Mouse (Mus musculus): ENCODE data around the gene Tdp2. TPM values are rescaled to one million over a fixed set of nuclear protein-coding genes. Genes with fewer than 3 reads are reported as not detected.

Tdp2 gene
- 1 to 10 TPM; 6.0 to 9.0 TPM for total RNA-seq (2021)
- long read RNA-seq, experiment 1, transcript Tdp2-201 (7 exons, 1,957 nt): major isoform, 6 of 7 reads
- long read RNA-seq, experiment 1, partial matches to known transcripts: 0 of 7 reads
- long read RNA-seq, experiment 1, other reads (novel, unspliced or antisense): 1 of 7 reads
- long read RNA-seq, experiment 2, transcript Tdp2-201 (7 exons, 1,957 nt): major isoform, 14 of 14 reads
- long read RNA-seq, experiment 2, partial matches to known transcripts: 0 of 14 reads
- long read RNA-seq, experiment 2, other reads (novel, unspliced or antisense): 0 of 14 reads

DNA sequence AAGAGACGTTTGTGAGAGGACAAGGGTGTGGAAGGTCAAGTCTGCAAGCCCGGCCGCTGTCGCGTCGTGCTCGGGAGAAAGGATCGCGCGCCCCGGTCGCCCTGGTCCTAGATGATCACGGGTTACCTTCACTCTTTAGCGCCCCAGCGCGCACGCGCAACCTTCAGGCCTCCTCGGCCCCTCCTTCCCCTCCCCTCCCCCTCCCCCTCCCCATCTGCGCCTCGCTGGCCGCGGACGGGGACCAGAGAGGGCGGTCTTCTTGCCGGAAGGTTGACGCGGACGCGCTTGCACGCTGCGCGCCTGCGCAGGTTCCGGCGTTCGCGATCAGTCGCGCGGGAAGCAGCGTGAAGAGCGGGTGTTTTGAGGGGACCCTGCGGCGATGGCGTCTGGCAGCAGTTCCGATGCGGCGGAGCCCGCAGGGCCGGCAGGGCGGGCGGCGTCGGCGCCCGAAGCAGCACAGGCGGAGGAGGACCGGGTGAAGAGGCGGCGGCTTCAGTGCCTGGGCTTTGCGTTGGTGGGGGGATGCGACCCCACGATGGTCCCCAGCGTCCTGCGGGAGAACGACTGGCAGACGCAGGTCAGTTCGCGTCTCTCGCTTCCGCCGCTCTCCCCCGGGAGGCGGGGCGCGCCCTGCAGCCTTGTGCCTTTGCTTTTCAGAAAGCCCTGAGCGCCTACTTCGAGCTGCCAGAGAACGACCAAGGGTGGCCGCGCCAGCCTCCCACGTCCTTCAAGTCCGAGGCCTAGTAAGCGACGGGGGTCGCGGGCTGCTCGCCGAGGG is at the start of gene Tdp2, which contains the start of gene Acot13:
Gene Tdp2, plus strand, starts transcription at position 327 of the 778 bp plus-strand sequence.
Gene Acot13, minus strand, starts transcription at position 188 of the 778 bp plus-strand sequence.
- intact Hi-C loops (cut with DNase I): no loop called here
- DNase-seq: peak; percentile 90 to 93

DNA sequence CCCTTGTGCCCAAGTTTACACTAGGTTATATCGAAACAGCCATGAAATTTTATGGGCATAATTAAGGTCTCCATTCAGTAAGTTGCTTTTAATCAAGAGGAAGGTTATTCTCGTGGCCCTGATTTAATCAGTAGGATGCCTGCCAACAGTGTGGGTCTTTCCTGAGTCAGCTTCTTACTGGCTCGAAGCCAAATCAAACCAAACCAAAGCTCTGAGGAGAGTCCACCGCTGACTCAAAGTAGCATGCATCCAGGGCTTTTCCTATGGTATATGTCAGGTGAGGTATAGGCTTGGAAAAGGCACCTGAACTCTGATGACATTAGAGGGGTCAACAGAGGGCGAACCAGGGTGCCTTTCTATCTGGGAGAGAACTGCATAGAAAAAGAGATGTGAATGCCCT is 49.6 kb upstream of the Tdp2 start:
- intact Hi-C loops (cut with DNase I): no loop called here
- DNase-seq: no peak

DNA sequence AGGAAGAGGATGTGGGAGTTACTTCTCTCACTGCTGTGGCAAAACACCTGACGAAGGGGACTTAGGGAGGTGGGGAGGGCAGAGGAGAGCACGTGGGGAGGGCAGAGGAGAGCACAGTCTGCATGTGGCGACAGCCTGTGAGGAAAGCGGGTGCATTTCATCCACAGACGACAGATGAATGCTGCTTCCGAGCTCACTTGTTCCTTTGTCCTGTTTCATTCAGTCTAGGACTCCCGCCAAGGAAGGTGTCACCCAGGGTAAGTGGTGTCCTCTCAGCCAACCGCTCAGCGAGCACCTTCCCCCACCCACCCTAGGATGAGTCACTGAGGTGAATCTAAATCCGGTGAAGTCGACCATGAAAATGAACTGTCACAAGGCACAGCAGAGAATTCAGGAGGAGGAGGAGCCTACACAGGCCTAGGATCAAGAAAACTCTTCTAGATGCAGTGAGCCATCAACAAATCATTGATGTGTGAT is 45.4 kb upstream of the Tdp2 start:
- intact Hi-C loops (cut with DNase I): no loop called here
- DNase-seq: no peak

DNA sequence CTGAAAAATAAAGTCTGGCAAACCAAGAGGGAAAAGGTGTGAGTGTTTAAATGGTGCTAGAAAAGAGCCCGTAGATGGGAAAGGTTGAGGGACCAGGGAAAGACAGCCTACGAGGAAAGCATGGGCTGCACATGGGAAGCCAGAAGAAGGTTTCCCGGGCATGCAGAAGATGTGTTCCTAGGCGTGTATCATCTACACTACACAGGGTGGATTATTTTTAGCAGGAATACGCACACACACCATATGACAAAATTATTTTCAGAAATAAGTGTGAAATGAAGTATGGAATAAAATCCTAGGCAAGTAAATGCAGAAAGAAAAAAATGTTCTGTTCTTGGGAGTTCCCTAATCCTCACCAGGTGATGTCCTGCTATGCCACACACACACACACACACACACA is 44.0 kb upstream of the Tdp2 start:
- intact Hi-C loops (cut with DNase I): no loop called here

DNA sequence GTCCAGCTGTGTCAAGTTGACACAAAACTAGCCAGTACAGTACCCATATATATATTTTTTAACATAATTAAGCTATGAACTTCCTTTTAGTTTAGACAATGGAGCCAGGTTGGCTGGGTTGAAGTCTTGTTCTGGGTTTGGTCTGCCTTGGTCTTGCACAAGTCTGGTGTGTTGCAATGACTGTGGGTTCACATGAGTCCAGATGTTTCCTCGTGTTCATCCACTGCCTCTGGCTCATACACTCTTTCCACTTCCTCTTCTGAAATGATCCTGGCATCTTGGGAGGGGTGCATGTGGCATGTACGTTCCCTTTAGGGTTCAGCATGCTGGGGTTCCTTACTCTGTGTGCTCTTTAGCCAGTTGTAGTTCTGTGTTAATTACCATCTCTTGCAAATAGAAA is 40.1 kb upstream of the Tdp2 start:
- DNase-seq: peak in 1 of 2 experiments; percentile 15
- intact Hi-C loops (cut with DNase I): no loop called here

More for the DNA sequence above, 44.0 kb upstream of the Tdp2 start:
- no peak for DNase-seq

DNA sequence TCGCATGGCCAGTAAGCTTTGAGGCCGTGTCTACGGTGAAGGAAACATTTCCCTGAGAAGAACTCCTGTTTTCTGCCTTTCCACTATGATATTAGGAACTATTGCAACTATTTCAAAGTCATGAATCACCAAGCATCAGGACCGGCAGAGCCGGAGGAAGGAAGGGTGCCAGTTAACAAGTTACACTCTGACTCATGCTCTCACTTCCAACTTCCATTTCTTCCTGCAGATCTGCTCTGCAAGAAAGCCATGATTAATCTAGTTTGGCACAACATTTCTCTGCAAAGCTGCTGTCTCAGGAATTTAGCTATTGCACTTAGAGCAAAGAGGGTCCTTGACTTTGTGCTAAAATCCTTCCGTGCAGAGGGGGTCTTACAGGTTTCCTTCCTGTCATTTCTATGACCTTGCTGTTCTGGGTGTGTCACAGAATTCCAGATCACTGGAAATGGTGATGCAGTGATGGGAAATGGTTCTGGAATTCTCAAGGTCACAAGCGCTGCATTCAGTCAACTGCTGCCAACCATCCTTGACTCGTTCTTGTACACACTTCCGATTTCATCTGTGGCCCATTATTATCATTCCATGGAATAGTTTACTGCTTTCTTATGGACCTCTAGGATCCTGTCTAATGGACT is 39.0 kb upstream of the Tdp2 start:
- DNase-seq: no peak
- intact Hi-C loops (cut with DNase I): no loop called here

DNA sequence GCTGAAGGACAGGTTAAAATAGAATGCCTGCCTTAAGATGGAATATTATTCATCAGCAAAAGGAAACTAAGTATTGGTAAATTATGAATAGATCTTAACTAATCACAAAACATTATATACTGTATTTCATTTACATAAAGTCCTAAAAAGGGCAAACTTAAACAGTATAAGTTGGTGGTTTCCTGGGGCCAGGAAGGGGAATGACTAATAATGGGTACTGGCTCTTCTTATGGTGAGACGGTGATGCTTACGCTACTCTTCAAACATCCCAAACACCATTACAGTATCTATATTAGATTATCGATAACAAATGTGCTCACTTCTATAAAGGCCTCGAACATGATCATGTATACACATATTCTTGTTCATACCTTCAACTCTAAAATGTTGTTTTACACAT is 32.8 kb upstream of the Tdp2 start:
- no peak for DNase-seq
- intact Hi-C loops (cut with DNase I): no loop called here

DNA sequence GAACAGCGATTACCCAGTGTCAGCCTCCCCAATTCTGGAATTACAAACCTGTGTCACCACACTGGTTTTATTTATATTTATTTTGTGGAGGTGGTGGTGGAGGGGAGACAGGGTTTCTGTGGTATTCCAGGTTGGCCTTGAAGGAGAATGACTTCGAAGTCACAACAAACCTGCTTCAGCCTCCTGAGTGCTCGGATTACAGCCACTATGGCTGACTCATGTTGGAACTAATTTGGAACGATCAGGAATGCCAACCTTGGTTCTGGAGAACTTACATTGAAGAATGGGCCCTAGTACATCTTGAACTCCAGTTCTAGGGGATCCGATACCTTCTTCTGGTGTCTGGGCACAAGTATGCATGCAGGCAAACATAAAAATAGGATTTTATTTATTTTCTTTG is 32.1 kb upstream of the Tdp2 start:
- intact Hi-C loops (cut with DNase I): no loop called here
- DNase-seq: no peak

DNA sequence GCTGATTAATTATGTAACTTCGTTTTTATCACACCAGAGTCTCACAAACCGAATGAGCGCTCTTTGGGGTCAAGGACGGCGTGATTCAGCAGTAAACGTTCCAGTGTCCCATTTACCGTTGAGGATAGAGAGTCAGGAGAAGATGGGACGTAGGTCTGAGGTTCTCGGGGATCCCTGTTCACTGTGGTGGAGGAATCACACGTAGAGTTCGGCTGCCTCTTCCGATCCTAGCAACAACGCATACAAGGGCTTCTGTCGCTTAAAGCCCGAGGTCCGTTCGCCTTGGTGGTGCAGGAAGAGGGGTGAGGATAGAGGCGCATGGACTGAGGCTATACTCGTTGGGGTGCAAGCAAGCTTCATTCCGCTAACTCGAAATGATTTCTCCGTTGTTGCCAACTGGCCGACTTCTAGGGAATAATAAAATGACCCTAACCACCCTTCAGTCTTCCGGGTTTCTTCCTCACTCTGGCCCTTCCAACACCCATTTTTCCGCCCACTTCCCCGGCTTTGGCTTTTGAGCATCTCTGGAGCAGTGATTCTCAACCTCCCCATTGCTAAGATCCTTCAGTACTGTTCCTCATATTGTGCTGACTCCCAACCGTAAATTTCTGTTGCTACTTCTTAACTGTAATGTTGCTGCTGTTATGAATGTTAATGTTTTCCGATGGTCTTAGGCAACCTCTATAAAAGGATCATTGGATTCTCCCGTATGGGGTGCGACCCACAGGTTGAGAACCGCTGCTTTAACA is 31.4 kb upstream of the Tdp2 start:
- peak; percentile 23 to 56 for DNase-seq
- intact Hi-C loops (cut with DNase I): loop anchor here (5.0 kb wide), 1 partner anchor 38 kb away; the partner anchor contains the start of gene Gmnn

DNA sequence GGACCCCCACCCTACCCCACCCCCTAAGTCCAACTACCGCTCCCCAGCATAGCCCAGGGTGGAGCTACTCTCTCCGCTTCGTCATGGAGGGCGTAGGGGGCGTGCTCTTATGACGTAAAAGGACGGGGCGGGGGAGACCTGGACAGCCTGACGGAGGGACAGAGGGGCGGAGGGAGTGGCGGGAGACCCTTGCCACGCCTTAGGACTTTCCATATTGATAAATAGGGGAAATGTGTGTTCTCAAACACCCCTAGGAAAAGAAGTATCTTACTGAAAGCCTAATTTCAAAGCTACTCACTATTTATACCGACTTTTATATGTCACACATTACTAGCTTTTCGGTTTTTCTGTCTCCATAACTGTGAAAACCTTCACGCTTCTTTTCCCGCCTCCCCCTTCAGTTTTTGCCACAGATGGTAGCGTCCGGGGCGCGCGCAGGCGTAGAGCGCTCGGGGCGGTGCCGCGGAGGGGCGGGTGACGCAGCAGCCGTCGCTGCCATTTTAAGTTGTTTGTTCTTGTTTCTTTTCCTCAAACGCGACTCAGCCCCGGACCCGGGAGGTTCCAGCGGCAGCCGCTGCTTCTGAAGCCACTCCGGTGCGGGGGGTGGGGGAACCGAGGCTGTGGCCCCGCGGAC is 30.7 kb upstream of the Tdp2 start:
- intact Hi-C loops (cut with DNase I): loop anchor here (5.0 kb wide), 1 partner anchor 38 kb away; the partner anchor contains the start of gene Gmnn
- DNase-seq: peak; percentile 93 to 96

DNA sequence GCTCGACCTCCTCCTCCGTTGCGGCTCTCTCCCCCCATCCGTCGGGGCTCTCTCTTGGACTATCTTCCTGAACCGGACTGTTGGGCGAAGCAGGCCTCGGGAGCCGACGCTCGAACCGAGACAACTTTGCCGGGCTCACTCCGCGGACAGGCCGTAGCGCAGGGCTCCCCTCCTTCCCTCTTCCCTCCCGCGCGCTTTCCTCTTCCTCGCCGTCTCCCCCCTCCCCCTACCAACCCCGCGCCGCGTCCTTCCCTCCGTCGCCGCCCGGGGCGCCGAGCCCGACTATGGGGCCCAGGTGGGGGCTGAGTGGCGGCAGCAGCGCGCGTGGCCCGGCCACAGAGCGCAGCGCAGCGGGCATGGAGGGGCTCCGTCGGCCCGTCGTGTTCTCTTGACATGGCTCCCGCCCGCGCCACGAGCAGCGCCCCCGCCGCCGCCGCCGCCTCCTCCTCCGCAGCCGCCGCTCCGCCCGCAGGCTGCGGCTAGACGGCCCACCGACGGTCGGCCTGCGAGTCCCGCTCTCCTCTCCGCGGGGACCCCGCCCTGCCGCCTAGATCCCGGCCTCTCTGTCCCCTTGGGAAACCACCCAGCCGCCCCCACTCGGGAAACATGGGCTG is 30.1 kb upstream of the Tdp2 start, which contains the start of gene BC005537:
Gene BC005537, plus strand, starts transcription at position 350 of the 614 bp plus-strand sequence.
- intact Hi-C loops (cut with DNase I): loop anchor here (5.0 kb wide), 1 partner anchor 39 kb away; the partner anchor contains the start of gene Gmnn
- peak in 1 of 2 experiments; percentile 23 for DNase-seq

DNA sequence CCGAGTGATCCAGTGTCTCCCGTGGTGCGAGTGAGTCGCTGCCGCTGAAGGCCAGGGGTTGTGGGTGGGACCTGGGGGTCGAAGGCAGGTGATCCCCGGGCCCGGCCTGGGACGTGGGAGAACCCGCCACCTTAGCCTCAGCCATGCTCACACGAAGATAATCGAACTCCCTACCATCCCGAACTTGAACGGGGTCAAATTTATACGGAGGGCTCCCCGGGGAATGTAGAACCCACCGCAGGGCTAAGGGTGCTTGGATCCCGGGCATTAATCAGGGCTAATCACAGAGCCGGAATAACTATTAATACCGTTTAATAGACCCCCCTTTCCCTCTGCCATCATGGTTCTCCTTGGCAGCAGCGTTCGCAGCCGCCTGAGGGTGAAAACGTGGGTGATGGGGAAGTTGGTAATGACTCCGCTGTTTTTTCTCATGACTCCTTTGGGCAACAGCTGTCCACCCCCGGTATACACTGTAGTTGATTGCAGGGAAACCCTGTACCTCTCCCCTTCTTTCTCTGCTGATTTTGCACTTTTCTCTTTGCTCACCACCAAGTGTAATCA is 29.3 kb upstream of the Tdp2 start:
- intact Hi-C loops (cut with DNase I): loop anchor here (5.0 kb wide), 1 partner anchor 40 kb away; the partner anchor contains the start of gene Gmnn
- peak in 1 of 2 experiments; percentile 24 for DNase-seq

DNA sequence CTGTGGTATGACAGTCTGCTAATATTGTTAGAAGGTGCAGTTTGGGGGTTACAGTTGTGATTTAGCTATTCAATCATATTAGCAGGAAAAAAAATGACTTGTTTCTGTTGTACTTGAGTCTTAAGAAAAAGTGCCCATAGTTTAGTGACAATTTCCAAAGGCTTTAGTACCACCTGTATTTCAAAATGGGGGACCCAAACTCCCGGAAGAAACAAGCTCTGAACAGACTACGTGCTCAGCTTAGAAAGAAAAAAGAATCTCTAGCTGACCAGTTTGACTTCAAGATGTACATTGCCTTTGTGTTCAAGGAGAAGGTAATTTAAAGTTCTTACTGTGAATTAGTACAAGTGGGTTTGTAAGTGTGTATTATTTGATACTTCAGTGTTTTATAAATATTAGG is 28.3 kb upstream of the Tdp2 start:
- intact Hi-C loops (cut with DNase I): loop anchor here (5.0 kb wide), 1 partner anchor 41 kb away; the partner anchor contains the start of gene Gmnn
- DNase-seq: no peak

DNA sequence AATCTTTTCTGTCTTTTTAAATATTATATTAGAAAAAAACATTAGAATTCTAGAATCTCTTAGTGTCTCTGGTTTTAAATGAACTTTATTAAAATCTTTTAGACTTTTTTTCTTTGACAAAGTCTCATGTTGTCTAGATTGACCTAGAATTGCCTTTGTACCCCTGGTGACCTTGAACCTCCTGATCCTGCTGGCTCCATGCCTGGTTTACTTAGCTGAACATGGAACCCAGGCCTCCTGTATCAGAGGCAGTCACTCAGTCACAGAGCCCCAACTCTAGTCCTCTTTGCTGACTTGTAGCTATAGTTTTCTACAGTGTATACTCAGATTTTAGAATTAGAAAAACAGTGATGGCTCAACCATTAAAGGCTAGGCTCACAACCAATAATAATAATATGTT is 25.4 kb upstream of the Tdp2 start:
- intact Hi-C loops (cut with DNase I): no loop called here
- DNase-seq: no peak

DNA sequence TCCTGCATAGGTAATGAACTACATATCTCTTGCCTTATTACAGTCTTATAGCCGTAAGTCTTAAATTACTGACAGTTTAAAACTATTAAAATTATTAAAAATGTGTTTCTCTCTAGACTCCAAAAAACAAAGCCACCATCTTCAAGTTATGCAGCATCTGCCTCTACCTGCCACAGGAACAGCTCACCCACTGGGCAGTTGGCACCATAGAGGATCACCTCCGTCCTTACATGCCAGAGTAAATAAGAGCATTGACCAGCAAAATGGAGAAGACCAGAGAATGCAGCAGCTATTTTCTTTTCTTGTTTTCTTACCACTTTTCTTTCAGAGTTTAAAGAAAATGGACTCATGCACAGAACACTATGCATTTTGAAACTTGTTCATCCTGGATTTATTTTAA is 19.0 kb upstream of the Tdp2 start:
- intact Hi-C loops (cut with DNase I): no loop called here
- DNase-seq: no peak

DNA sequence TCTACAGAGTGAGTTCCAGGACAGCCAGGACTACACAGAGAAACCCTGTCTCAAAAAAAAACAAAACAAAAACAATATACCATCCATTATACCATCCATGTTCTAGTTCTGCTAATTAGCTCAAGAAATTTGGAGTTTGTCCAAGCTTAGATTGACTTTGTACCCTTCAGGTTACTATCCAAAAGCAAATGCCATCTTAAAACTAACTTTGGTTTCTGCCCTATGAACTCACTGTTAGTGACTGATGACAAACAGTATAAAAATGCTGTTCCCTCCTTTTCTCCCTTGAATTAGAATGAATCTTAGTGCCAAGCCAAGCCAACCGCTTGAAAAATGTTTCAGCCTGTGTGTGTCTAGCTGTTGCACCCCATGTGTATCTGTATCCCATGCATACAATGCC is 16.9 kb upstream of the Tdp2 start:
- DNase-seq: no peak
- intact Hi-C loops (cut with DNase I): no loop called here

DNA sequence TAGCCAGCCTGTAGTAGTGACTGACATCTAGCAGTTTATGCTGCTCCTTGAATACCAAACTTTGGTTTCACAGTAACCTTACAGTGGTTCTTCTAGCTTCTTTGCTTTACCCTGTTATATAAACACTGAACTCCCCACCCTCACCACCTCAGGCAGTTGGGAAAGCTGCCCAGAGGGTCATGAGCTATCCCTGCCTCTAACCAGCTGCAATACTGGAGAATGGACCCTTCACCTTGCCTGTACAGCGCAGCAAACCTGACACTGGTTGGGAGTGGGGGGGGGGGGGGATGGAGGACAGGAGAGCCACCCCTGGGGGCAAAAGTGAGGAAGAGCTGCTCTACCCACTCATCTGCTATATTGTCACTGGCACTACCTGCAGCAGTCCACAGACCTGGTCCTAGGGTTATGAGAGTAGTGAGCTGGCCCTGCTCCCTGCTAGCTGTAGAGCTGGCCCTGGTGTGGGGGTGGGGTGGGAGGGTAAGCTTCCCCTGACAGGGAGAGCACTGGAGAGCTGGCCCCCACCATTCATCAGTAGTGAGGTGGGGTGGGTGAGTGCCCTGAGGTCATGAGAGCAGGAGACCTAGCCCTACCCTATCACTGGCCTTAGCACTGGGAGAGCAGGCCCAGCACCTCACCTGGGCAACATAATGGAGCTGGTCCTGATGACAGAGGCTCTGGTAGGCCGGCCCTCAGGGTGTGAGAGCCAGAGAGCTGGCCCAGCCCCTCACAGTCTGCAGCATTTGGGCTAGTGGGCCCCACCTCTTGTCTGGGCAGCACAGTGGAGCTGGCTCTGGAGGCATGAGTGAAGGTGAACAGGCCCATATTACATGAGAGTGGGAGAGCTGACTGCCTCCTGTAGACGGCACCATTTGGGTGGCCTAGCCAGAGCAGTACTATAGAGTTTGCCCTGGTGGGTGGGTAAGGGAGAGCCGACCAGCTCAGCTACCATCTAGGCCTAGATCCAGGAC is 15.1 kb upstream of the Tdp2 start:
- intact Hi-C loops (cut with DNase I): no loop called here

DNA sequence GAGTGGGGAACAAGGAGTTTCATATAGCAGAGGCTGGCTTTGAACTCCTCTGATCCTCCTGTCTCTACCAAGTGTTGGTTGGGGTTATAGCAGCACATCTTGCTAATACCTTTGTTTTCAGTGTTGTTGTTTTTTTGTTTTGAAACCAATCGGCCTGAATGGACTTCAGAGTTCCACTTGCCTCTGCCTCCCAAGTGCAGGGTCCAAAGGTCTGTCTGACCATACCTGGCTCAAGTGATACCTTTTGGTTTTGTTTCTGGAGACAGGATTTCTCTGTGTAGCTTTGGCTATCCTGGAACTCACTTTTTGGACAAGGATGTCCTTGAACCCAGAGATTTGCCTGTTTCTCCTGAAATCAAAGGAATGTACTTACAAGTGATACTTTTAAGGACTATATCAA is 11.5 kb upstream of the Tdp2 start:
- no peak for DNase-seq
- intact Hi-C loops (cut with DNase I): no loop called here

More for the DNA sequence above, 15.1 kb upstream of the Tdp2 start:
- DNase-seq: no peak

Data from gastrocnemius, postnatal 36 days (tissue).